Mouse (Mus musculus) brain, adult 10 weeks (tissue): Measurements from ENCODE around the gene Fgd5. TPM values are rescaled to one million over a fixed set of nuclear protein-coding genes. Genes with fewer than 3 reads are reported as not detected.

Experiments used
- polyA plus RNA-seq: library from polyadenylated mRNA; stranded (reverse); fragments of 350-450 nt; fragmentation: Illumina TruSeq; extraction: RNeasy Lipid Tissue Mini Kit (QIAGEN cat#74804); gene quantifications from one replicate; pipeline ENCODE4 v1.2.3, GENCODE M21; 2015; ENCODE audit warnings: low read depth, low replicate concordance

Fgd5 gene
- polyA plus RNA-seq = 4.9 TPM

DNA sequence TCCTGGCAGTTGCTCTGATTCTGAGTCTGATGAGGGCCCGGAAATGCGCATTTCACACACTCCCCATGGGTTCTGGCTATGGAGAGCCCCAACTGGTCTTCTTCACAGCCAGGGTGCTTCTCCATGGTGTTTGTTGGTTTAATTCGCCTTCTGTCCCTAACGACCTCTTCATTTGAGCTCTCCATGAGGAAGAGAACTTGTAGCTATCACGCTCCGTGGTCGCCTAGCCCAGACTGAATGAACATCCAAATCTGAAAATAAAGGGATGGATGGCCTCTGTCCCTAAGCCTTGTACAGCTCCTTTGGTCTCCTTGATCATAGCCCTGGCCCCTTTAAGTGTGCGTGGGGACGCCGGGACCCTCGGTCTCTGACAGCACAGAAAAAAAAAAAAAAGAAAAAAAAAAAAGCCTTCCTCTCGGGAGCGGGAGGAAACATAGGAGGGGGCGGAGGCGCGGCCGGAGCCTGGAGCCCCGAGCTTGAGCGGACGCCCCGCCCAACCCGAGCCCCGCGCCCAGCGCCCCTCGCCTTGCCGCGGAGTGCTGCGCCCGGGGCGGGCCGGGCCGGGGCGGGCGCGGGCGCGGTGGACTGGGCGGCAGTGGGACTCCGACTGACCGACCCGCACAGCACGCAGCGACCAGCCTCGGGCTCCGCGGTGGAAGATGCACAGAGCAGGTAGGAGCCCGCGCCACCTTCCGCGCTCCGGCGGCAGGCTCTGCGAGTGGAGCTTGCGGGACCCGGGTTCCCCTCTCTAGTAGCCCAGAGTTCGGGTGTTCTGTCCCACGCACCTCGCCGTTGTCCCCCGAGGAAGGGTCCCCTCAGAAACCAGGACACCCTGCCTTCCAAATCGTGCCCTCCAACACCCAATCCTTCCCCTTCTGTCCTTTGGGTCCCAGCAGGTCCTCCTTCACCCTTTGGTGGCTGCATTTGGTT, at the start of gene Fgd5:
TSS of gene Fgd5 (plus strand) at position 508 of the 930 bp plus-strand sequence.

DNA sequence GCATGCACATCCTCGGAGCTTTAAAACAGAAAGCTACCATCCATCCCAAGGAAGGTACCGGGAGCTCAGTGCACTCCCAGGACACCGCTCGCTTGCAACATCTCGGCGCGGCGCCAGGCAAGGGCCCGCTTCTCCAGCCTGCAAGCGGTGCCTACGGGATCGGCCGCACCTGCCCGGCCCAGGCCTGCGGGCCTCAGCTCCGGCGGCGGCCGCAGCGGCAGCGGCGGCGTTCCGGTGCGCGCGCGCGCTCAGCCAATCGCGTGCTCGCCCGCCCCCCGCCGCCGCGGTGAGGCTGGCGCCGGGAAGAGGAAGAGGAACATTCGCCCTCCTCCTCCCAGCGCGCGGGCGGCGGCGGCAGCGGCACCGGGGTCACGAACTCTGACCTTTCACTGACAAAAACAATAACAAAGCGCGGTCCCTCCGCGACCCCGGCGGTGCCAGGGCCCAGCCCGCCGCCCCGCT, 112.5 kb downstream of the Fgd5 start, which contains the start of gene Nr2c2:
TSS of gene Nr2c2 (plus strand) at position 261 of the 462 bp plus-strand sequence.

Other genes starting within 250 kb of the Fgd5 start
- 15.3 TPM for gene Grip2, start 151.6 kb upstream of the Fgd5 start, polyA plus RNA-seq
- 29.4 TPM for gene Ccdc174, start 100.8 kb upstream of the Fgd5 start, polyA plus RNA-seq
- gene 4930590J08Rik, start 76.1 kb upstream of the Fgd5 start, polyA plus RNA-seq = 1.8 TPM
- gene Nr2c2, start 112.5 kb downstream of the Fgd5 start, polyA plus RNA-seq = 51.5 TPM
- gene Mrps25, start 205.2 kb downstream of the Fgd5 start, polyA plus RNA-seq = 68.7 TPM
- gene Rbsn, start 236.0 kb downstream of the Fgd5 start, polyA plus RNA-seq = 31.4 TPM